Mouse (Mus musculus): ENCODE data around the gene Gm12248.

DNA sequence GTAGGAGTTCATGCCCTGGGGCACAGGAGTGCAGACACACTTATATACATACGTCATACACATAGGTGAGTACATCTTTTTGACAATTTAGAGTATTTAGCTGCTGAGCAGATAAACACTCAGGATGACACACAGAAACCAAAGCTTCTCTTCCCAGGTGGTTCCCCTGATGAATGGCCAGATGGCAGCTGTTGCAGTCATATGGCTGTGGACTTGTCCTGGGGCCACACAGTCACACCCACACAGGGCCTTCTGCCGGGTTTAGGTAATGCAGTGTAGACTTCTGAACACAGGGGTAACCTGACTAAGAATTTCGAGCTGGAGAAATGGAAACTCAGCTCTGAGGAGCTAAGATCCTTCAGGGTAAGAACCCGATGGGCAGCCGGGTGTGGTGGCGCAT, 11.2 kb downstream of the Gm12248 start:
- TF ChIP-seq HCFC1 (IDR thresholded peaks at IDR 0.05; ENCODE audit: low read depth, low read length) (no peak), POLR2A (IDR thresholded peaks at IDR 0.05; ENCODE audit: low read depth, low read length) (no peak)

All from CH12.LX (cell line).